ENCODE assay signal across 8 mouse cellular contexts in genomic region chr12:16568936-16569650, GRCm38 (mm10). TPM values are rescaled to one million over a fixed set of nuclear protein-coding genes. Genes with fewer than 3 reads are reported as not detected.
A peak's percentile ranks its signal among the peaks of the same experiment; 100 is the strongest.
DNase-seq lines count a peak whose midpoint lies in the region; ATAC-seq and TF ChIP-seq lines count a peak whose summit lies in the region.

No protein-coding gene starts in this region.

- H3K9ac ChIP-seq in heart, postnatal 0 days (replicated peaks; ENCODE audit: low read depth, low read length), result no peak overlapping the region
- H3K9ac ChIP-seq in heart, embryonic 11.5 days (ENCODE audit: low read depth, low read length), result no peak overlapping the region

- no peak overlapping the region for H3K4me3 ChIP-seq in heart, postnatal 0 days (ENCODE audit: low read depth, low read length)
- H3K4me3 ChIP-seq in heart, embryonic 11.5 days (ENCODE audit: low read depth, low read length), result no peak overlapping the region

- no peak for TF ChIP-seq EP300 in heart, postnatal 0 days (IDR thresholded peaks at IDR 0.05; ENCODE audit: low read depth)

- DNase-seq in heart, postnatal 0 days (ENCODE audit: low spot score), result no peak
- DNase-seq in CD4-positive, CD25-positive, alpha-beta regulatory T cell, adult 2 months (ENCODE audit: low read depth, low spot score), result peak; percentile 57
- no peak for DNase-seq in urinary bladder, postnatal 14 days (ENCODE audit: low spot score)
- no peak for DNase-seq in right cerebral cortex, adult 18-20 months
- no peak for DNase-seq in spleen, adult 12 weeks (ENCODE audit: low spot score)

- peaks cover 9% of the 10 kb centered on the region for H3K4me1 ChIP-seq in heart, postnatal 0 days (ENCODE audit: control insufficient read depth, insufficient read depth)
- peaks cover 2% of the 10 kb centered on the region; the same call in 1 of the 2 replicates for H3K4me1 ChIP-seq in heart, embryonic 11.5 days (ENCODE audit: control insufficient read depth, insufficient read depth, low read length)

- no peak overlapping the region; the same call in none of the 2 replicates for H3K27ac ChIP-seq in heart, postnatal 0 days (ENCODE audit: low read depth)
- no peak overlapping the region for H3K27ac ChIP-seq in heart, embryonic 11.5 days (ENCODE audit: low read depth, low read length)

- ATAC-seq in heart, postnatal 0 days (ENCODE audit: insufficient read depth, low read depth), result peak; percentile 59; the same call in 1 of the 2 replicates
- ATAC-seq in heart, embryonic 11.5 days (replicated peaks; ENCODE audit: insufficient number of reproducible peaks, low FRiP score, low TSS enrichment), result no peak
- ATAC-seq in erythroid progenitor cell, adult 5-6 weeks (replicated peaks; ENCODE audit: low FRiP score, poor library complexity, severe bottlenecking), result 0 out of 2 replicates have a peak, but pooled peaks have one; percentile 27
- ATAC-seq in megakaryocyte progenitor cell, adult 5-6 weeks (replicated peaks; ENCODE audit: poor library complexity), result peak; percentile 77

- no peaks in the 10 kb centered on the region for H3K9me3 ChIP-seq in heart, postnatal 0 days (replicated peaks; ENCODE audit: control insufficient read depth, low read length)
- no peaks in the 10 kb centered on the region for H3K9me3 ChIP-seq in heart, embryonic 11.5 days (replicated peaks; ENCODE audit: control insufficient read depth, low read length)

- no peaks in the 10 kb centered on the region for H3K27me3 ChIP-seq in heart, postnatal 0 days (ENCODE audit: control insufficient read depth, insufficient read depth, low read length)
- no peaks in the 10 kb centered on the region for H3K27me3 ChIP-seq in heart, embryonic 11.5 days (ENCODE audit: control insufficient read depth, insufficient read depth, low read length)

- no peak for TF ChIP-seq CTCF in heart, postnatal 0 days (IDR thresholded peaks at IDR 0.05; ENCODE audit: low read depth)

- no peak overlapping the region for H3K4me2 ChIP-seq in heart, postnatal 0 days (ENCODE audit: low read depth, low read length)
- H3K4me2 ChIP-seq in heart, embryonic 11.5 days, result no peak overlapping the region

- WGBS in heart, postnatal 0 days, result 38% methylated on average over 11 of the region's 11 CpGs
- WGBS in heart, embryonic 11.5 days (ENCODE audit: insufficient replicate concordance), result 59% methylated on average over 11 of the region's 11 CpGs

- H3K36me3 ChIP-seq in heart, postnatal 0 days (replicated peaks; ENCODE audit: control insufficient read depth, insufficient read depth, low read length), result peaks cover 58% of the 10 kb centered on the region
- H3K36me3 ChIP-seq in heart, embryonic 11.5 days (ENCODE audit: control insufficient read depth, insufficient read depth, low read length), result peaks cover 2% of the 10 kb centered on the region; the same call in 1 of the 2 replicates

RNA-seq across cellular contexts. Expression of gene Lpin1, which starts 41.7 kb away (rescaled TPM):
- 16.9 and 24.8 TPM in 2 replicates for total RNA-seq in heart, postnatal 0 days (2014; rRNA removed; ENCODE audit: low replicate concordance)
- polyA plus RNA-seq in heart, postnatal 0 days (2015; fragmentation: Nextera tagmentation; extraction: Ambion mirVana), result 10.6 and 11.1 TPM in 2 replicates
- 3.8 and 5.7 TPM in 2 replicates for polyA plus RNA-seq in heart, embryonic 11.5 days (2014; fragmentation: Nextera tagmentation; extraction: Ambion mirVana)
- 10.1 and 10.9 TPM in 2 replicates for total RNA-seq in erythroid progenitor cell, adult 5-6 weeks (2015; ENCODE audit: low replicate concordance)
- total RNA-seq in erythroid progenitor cell, adult 5-6 weeks (2017; ENCODE audit: low replicate concordance), result 12.2 and 20.9 TPM in 2 replicates
- 3.8 and 5.3 TPM in 2 replicates for total RNA-seq in megakaryocyte progenitor cell, adult 5-6 weeks (2015)
- 5.8 and 7.8 TPM in 2 replicates for total RNA-seq in megakaryocyte progenitor cell, adult 5-6 weeks (2017)
